Mouse (Mus musculus): Measurements from ENCODE around the gene Agpat1. TPM values are rescaled to one million over a fixed set of nuclear protein-coding genes. Genes with fewer than 3 reads are reported as not detected.

Gene Agpat1
- polyA plus RNA-seq, 1 experiment from 2014 or later = 123 TPM

- 0 out of 2 replicates have a peak, but pooled peaks have one; percentile 12 for ATAC-seq (ENCODE audit: low FRiP score, low TSS enrichment)
- Histone ChIP-seq H3K4me2 (ENCODE audit: low read length) (peak overlapping the region; percentile 97), H3K9me3 (ENCODE audit: control insufficient read depth, low read length) (no peaks in the 10 kb centered on the region), H3K9ac (replicated peaks; ENCODE audit: low read length) (peak overlapping the region; percentile 96), H3K4me1 (ENCODE audit: control insufficient read depth, insufficient read depth, low read length) (peaks cover 42% of the 10 kb centered on the region), H3K4me3 (replicated peaks; ENCODE audit: low read depth, low read length) (peak overlapping the region; percentile 80), H3K27me3 (ENCODE audit: control insufficient read depth, insufficient read depth, low read length) (no peaks in the 10 kb centered on the region), H3K36me3 (ENCODE audit: control insufficient read depth, insufficient read depth, low read length) (peaks cover 25% of the 10 kb centered on the region), H3K27ac (replicated peaks; ENCODE audit: low read depth, low read length) (peak overlapping the region; percentile 99)
- DNase-seq = peak; percentile 59
- WGBS = under 1% methylated on average over 30 of the region's 32 CpGs
Measured at GRCm38 (mm10) chr17:34592581-34593549, 11.2 kb upstream of the Agpat1 start.

GRCm38 (mm10) chr17:34593752-34594525 is 10.1 kb upstream of the Agpat1 start:
- peak overlapping the region; percentile 99 for H3K27ac ChIP-seq (replicated peaks; ENCODE audit: low read depth, low read length)
- H3K4me2 ChIP-seq (ENCODE audit: low read length) = peak overlapping the region; percentile 97
- DNase-seq (peak; percentile 46), ATAC-seq (ENCODE audit: low FRiP score, low TSS enrichment) (no peak)
- no peaks in the 10 kb centered on the region for H3K9me3 ChIP-seq (ENCODE audit: control insufficient read depth, low read length)
- peaks cover 25% of the 10 kb centered on the region for H3K36me3 ChIP-seq (ENCODE audit: control insufficient read depth, insufficient read depth, low read length)
- H3K4me1 ChIP-seq (ENCODE audit: control insufficient read depth, insufficient read depth, low read length) = peaks cover 31% of the 10 kb centered on the region
- WGBS = 42% methylated on average over 34 of the region's 34 CpGs
- H3K27me3 ChIP-seq (ENCODE audit: control insufficient read depth, insufficient read depth, low read length) = no peaks in the 10 kb centered on the region
- H3K4me3 ChIP-seq (replicated peaks; ENCODE audit: low read depth, low read length) = peak overlapping the region; percentile 80
- peak overlapping the region; percentile 96 for H3K9ac ChIP-seq (replicated peaks; ENCODE audit: low read length)

GRCm38 (mm10) chr17:34596098-34596497 is 8.0 kb upstream of the Agpat1 start:
- Histone ChIP-seq H3K4me2 (ENCODE audit: low read length) (no peak overlapping the region), H3K9me3 (ENCODE audit: control insufficient read depth, low read length) (no peaks in the 10 kb centered on the region), H3K4me3 (replicated peaks; ENCODE audit: low read depth, low read length) (no peak overlapping the region), H3K9ac (replicated peaks; ENCODE audit: low read length) (no peak overlapping the region), H3K27me3 (ENCODE audit: control insufficient read depth, insufficient read depth, low read length) (no peaks in the 10 kb centered on the region), H3K36me3 (ENCODE audit: control insufficient read depth, insufficient read depth, low read length) (peaks cover 34% of the 10 kb centered on the region), H3K27ac (replicated peaks; ENCODE audit: low read depth, low read length) (no peak overlapping the region), H3K4me1 (ENCODE audit: control insufficient read depth, insufficient read depth, low read length) (peaks cover 18% of the 10 kb centered on the region)
- no peak for DNase-seq
- ATAC-seq (ENCODE audit: low FRiP score, low TSS enrichment) = no peak
- WGBS = 76% methylated on average over 8 of the region's 8 CpGs

- peaks cover 42% of the 10 kb centered on the region for H3K36me3 ChIP-seq (ENCODE audit: control insufficient read depth, insufficient read depth, low read length)
- H3K9me3 ChIP-seq (ENCODE audit: control insufficient read depth, low read length) = no peaks in the 10 kb centered on the region
- DNase-seq = no peak
- no peak for ATAC-seq (ENCODE audit: low FRiP score, low TSS enrichment)
- no peak within 1 kb of the TSS for H3K4me2 ChIP-seq (ENCODE audit: low read length)
- no peaks in the 10 kb centered on the region for H3K27me3 ChIP-seq (ENCODE audit: control insufficient read depth, insufficient read depth, low read length)
- WGBS = 18% methylated on average over 6 of the region's 6 CpGs
- no peak within 1 kb of the TSS for H3K27ac ChIP-seq (replicated peaks; ENCODE audit: low read depth, low read length)
- H3K4me1 ChIP-seq (ENCODE audit: control insufficient read depth, insufficient read depth, low read length) = peaks cover 19% of the 10 kb centered on the region
- no peak within 1 kb of the TSS for H3K4me3 ChIP-seq (replicated peaks; ENCODE audit: low read depth, low read length)
- no peak within 1 kb of the TSS for H3K9ac ChIP-seq (replicated peaks; ENCODE audit: low read length)
Measured at GRCm38 (mm10) chr17:34597566-34598095, 6.4 kb upstream of the Agpat1 start, which contains the start of gene Ager. Gene Ager, plus strand, starts transcription at chr17:34597862.

- Histone ChIP-seq H3K4me2 (ENCODE audit: low read length) (no peak overlapping the region), H3K27ac (replicated peaks; ENCODE audit: low read depth, low read length) (no peak overlapping the region), H3K27me3 (ENCODE audit: control insufficient read depth, insufficient read depth, low read length) (no peaks in the 10 kb centered on the region), H3K4me3 (replicated peaks; ENCODE audit: low read depth, low read length) (no peak overlapping the region), H3K36me3 (ENCODE audit: control insufficient read depth, insufficient read depth, low read length) (peaks cover 36% of the 10 kb centered on the region), H3K4me1 (ENCODE audit: control insufficient read depth, insufficient read depth, low read length) (peaks cover 12% of the 10 kb centered on the region), H3K9ac (replicated peaks; ENCODE audit: low read length) (no peak overlapping the region), H3K9me3 (ENCODE audit: control insufficient read depth, low read length) (no peaks in the 10 kb centered on the region)
- ATAC-seq (ENCODE audit: low FRiP score, low TSS enrichment) = no peak
- no peak for DNase-seq
- WGBS = 75% methylated on average over 9 of the region's 9 CpGs
Measured at GRCm38 (mm10) chr17:34599891-34600290, 4.2 kb upstream of the Agpat1 start.

- no peak overlapping the region for H3K4me3 ChIP-seq (replicated peaks; ENCODE audit: low read depth, low read length)
- WGBS = 93% methylated on average over 12 of the region's 12 CpGs
- H3K4me1 ChIP-seq (ENCODE audit: control insufficient read depth, insufficient read depth, low read length) = peaks cover 21% of the 10 kb centered on the region
- peaks cover 17% of the 10 kb centered on the region for H3K36me3 ChIP-seq (ENCODE audit: control insufficient read depth, insufficient read depth, low read length)
- DNase-seq (no peak), ATAC-seq (ENCODE audit: low FRiP score, low TSS enrichment) (no peak)
- peak overlapping the region; percentile 90; the same call in 1 of the 2 replicates for H3K4me2 ChIP-seq (ENCODE audit: low read length)
- H3K9me3 ChIP-seq (ENCODE audit: control insufficient read depth, low read length) = no peaks in the 10 kb centered on the region
- no peaks in the 10 kb centered on the region for H3K27me3 ChIP-seq (ENCODE audit: control insufficient read depth, insufficient read depth, low read length)
- no peak overlapping the region; the same call in 1 of the 2 replicates for H3K9ac ChIP-seq (replicated peaks; ENCODE audit: low read length)
- H3K27ac ChIP-seq (replicated peaks; ENCODE audit: low read depth, low read length) = no peak overlapping the region
Measured at GRCm38 (mm10) chr17:34601796-34602195, 2.3 kb upstream of the Agpat1 start.

GRCm38 (mm10) chr17:34603375-34604060 is 544 bp upstream of the Agpat1 start, which contains the start of gene Rnf5:
Gene Rnf5, minus strand, starts transcription at chr17:34603690.
- H3K27me3 ChIP-seq (ENCODE audit: control insufficient read depth, insufficient read depth, low read length) = no peaks in the 10 kb centered on the region
- H3K27ac ChIP-seq (replicated peaks; ENCODE audit: low read depth, low read length) = peak within 1 kb of the TSS; percentile 85
- H3K4me2 ChIP-seq (ENCODE audit: low read length) = peak within 1 kb of the TSS; percentile 97
- H3K9ac ChIP-seq (replicated peaks; ENCODE audit: low read length) = peak within 1 kb of the TSS; percentile 73
- peak; percentile 92 for ATAC-seq (ENCODE audit: low FRiP score, low TSS enrichment)
- H3K9me3 ChIP-seq (ENCODE audit: control insufficient read depth, low read length) = no peaks in the 10 kb centered on the region
- H3K4me3 ChIP-seq (replicated peaks; ENCODE audit: low read depth, low read length) = peak within 1 kb of the TSS; percentile 93
- H3K4me1 ChIP-seq (ENCODE audit: control insufficient read depth, insufficient read depth, low read length) = peaks cover 28% of the 10 kb centered on the region
- under 1% methylated on average over 30 of the region's 30 CpGs for WGBS
- peak; percentile 99 for DNase-seq
- peaks cover 17% of the 10 kb centered on the region for H3K36me3 ChIP-seq (ENCODE audit: control insufficient read depth, insufficient read depth, low read length)
